Mouse (Mus musculus) B cell, adult 2 months (primary cell): Measurements from ENCODE around the gene Gpatch2.

Experiments used
- DNase-seq, 2 experiments: peaks; one replicate each; pipeline ENCODE4 v3.0.0; 2022

Gpatch2 gene

GRCm38 (mm10) chr1:187250741-187251262, 35.5 kb downstream of the Gpatch2 start:
- DNase-seq = no peak

- no peak for DNase-seq
These were observed 43.4 kb downstream of the Gpatch2 start for GRCm38 (mm10) chr1:187258756-187259155.

GRCm38 (mm10) chr1:187267601-187268000, 52.3 kb downstream of the Gpatch2 start:
- no peak for DNase-seq

GRCm38 (mm10) chr1:187270318-187271247, 55.3 kb downstream of the Gpatch2 start:
- DNase-seq = no peak

GRCm38 (mm10) chr1:187277324-187277723, 62.0 kb downstream of the Gpatch2 start:
- no peak for DNase-seq

GRCm38 (mm10) chr1:187278472-187278871, 63.2 kb downstream of the Gpatch2 start:
- no peak for DNase-seq

- no peak for DNase-seq
These were observed 64.5 kb downstream of the Gpatch2 start for GRCm38 (mm10) chr1:187279776-187280175.

GRCm38 (mm10) chr1:187282321-187282720, 67.0 kb downstream of the Gpatch2 start:
- no peak for DNase-seq

- DNase-seq = no peak
These were observed 67.5 kb downstream of the Gpatch2 start for GRCm38 (mm10) chr1:187282804-187283203.

GRCm38 (mm10) chr1:187285735-187286134, 70.4 kb downstream of the Gpatch2 start:
- no peak for DNase-seq

- DNase-seq = no peak
These were observed 71.1 kb downstream of the Gpatch2 start for GRCm38 (mm10) chr1:187286411-187286810.

- DNase-seq = no peak
These were observed 71.6 kb downstream of the Gpatch2 start for GRCm38 (mm10) chr1:187286924-187287323.

GRCm38 (mm10) chr1:187290186-187290585, 74.9 kb downstream of the Gpatch2 start:
- no peak for DNase-seq

GRCm38 (mm10) chr1:187291480-187292394, 76.4 kb downstream of the Gpatch2 start:
- no peak for DNase-seq

GRCm38 (mm10) chr1:187292395-187292749, 77.1 kb downstream of the Gpatch2 start:
- no peak for DNase-seq

GRCm38 (mm10) chr1:187293233-187293632, 77.9 kb downstream of the Gpatch2 start:
- DNase-seq = no peak

- DNase-seq = no peak
These were observed 79.2 kb downstream of the Gpatch2 start for GRCm38 (mm10) chr1:187294522-187294921.

- DNase-seq = no peak
These were observed 79.8 kb downstream of the Gpatch2 start for GRCm38 (mm10) chr1:187295038-187295559.

GRCm38 (mm10) chr1:187295711-187296110, 80.4 kb downstream of the Gpatch2 start:
- no peak for DNase-seq

- DNase-seq = no peak
These were observed 83.9 kb downstream of the Gpatch2 start for GRCm38 (mm10) chr1:187299236-187299635.

- DNase-seq = no peak
These were observed 85.3 kb downstream of the Gpatch2 start for GRCm38 (mm10) chr1:187300626-187301025.

- no peak for DNase-seq
These were observed 87.9 kb downstream of the Gpatch2 start for GRCm38 (mm10) chr1:187303221-187303620.

- DNase-seq = no peak
These were observed 92.0 kb downstream of the Gpatch2 start for GRCm38 (mm10) chr1:187307335-187307734.
